Mouse (Mus musculus) hindbrain, postnatal 0 days (tissue): ENCODE data around the gene Jade1. TPM values are rescaled to one million over a fixed set of nuclear protein-coding genes. Genes with fewer than 3 reads are reported as not detected.

Experiments
- ATAC-seq: fragments of 200-750 bp; cut with Nextera tagmentation; 2 replicates; pipeline ENCODE4 v1.8.0; 2017; ENCODE audit warnings: mild to moderate bottlenecking, moderate TSS enrichment, moderate library complexity
- DNase-seq: peaks from one replicate; pipeline ENCODE4 v3.0.0-alpha.2; 2015; ENCODE audit warnings: low spot score
- H3K27ac ChIP-seq: fragments of 300-500 bp; sonication (generic); 2 replicates; pipeline ENCODE4 v1.5.1; 2014; ENCODE audit warnings: mild to moderate bottlenecking
- H3K27me3 ChIP-seq: fragments of 300-500 bp; sonication (generic); 2 replicates; pipeline ENCODE4 v1.6.1; 2014; ENCODE audit warnings: low read length, mixed read lengths; ENCODE audit not compliant: insufficient read depth
- H3K36me3 ChIP-seq: fragments of 300-500 bp; sonication (generic); 2 replicates; pipeline ENCODE4 v1.6.1; 2014; ENCODE audit warnings: low read length, mixed read lengths; ENCODE audit not compliant: insufficient read depth
- H3K4me1 ChIP-seq: fragments of 300-500 bp; sonication (generic); 2 replicates; pipeline ENCODE4 v1.6.1; 2014; ENCODE audit warnings: antibody characterized with exemption, low read length, mixed read lengths; ENCODE audit not compliant: insufficient read depth
- H3K4me2 ChIP-seq: fragments of 300-500 bp; sonication (generic); 2 replicates; pipeline ENCODE4 v1.6.1; 2014; ENCODE audit warnings: low read depth, mild to moderate bottlenecking, low read length, moderate library complexity, mixed read lengths
- H3K4me3 ChIP-seq: fragments of 300-500 bp; sonication (generic); 2 replicates; pipeline ENCODE4 v1.5.1; 2014; ENCODE audit warnings: low read length
- H3K9ac ChIP-seq: fragments of 300-500 bp; sonication (generic); replicated peaks from 2 replicates; pipeline ENCODE4 v1.6.1; 2014; ENCODE audit warnings: mild to moderate bottlenecking, low read length, moderate library complexity, mixed read lengths
- H3K9me3 ChIP-seq: fragments of 300-500 bp; sonication (generic); 2 replicates; pipeline ENCODE4 v1.6.1; 2016; ENCODE audit warnings: low read length, mixed read lengths
- CTCF ChIP-seq: IDR thresholded peaks from 2 replicates; pipeline ENCODE4 v1.5.1; 2016; ENCODE audit warnings: antibody characterized with exemption, control low read depth, low read depth
- WGBS: fragments of 180-500 bp; shearing (Covaris S2); extraction: QIAGEN DNeasy Blood & Tissue Kit; methylation state at CpG from one replicate; pipeline ENCODE4 v1.1.7; 2014; 5-methylcytosine and 5-hydroxymethylcytosine counted together
- polyA plus RNA-seq: library from polyadenylated mRNA; unstranded; fragments of >200 nt; fragmentation: Nextera tagmentation; extraction: Ambion mirVana; gene quantifications from 2 replicates; pipeline ENCODE4 v1.2.1, GENCODE M21; 2015
- total RNA-seq: library from RNA; depleted of rRNA; stranded (reverse); fragments of >200 nt; gene quantifications from 2 replicates; pipeline ENCODE4 v1.2.3, GENCODE M21; 2014

The Jade1 gene
- total and polyA plus RNA-seq, 2 experiments from 2014 or later = 18.0 to 33.4 TPM

DNA sequence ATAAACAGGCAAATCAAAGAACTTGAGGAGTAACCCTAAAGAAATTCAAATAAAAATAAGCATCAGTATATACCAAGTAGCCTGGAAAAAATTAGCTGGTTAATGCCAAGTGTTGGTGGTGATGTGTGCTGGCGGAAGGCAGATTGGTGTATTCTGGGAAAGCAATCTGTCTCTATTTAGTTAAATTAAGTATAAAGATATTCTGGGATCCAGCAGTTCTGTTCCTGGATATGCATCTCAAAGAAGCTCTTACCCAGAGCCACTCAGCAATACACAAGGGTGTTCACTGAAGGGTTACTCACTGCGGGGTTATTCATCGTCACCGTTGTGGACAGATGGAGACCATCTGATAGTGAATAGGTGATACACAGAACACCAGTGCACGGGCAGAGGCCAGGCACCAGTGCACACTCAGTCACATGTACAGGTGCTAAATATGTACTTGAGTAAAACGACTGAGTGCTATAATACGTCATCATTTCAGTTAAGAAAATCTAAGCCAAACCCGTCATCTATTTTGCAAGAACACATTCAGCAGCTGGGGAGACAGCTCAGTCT is 38.5 kb upstream of the Jade1 start:
- DNase-seq (no peak), ATAC-seq (no peak)
- H3K36me3 ChIP-seq = no peaks in the 10 kb centered on the region

DNA sequence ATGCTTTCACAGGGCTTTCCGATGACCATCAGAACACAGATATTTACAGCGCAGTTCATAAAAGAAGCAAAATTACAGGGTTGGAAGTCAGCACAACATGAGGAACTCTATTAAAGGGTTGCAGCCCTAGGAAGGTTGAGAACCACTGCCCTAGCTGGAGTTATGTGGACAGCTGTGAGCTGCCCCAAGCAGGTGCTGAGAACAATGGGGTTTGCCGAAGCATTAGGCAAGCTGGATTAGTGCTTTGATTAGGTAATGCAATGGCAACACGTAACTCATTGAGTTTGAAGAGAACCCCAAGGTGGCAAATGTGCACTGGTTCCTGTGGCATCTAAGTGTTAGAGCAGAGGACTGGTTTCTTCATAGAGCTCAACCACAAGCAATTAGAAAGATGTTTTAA is 34.6 kb upstream of the Jade1 start:
- no peaks in the 10 kb centered on the region for H3K27me3 ChIP-seq
- no peak overlapping the region for H3K27ac ChIP-seq
- no peaks in the 10 kb centered on the region for H3K4me1 ChIP-seq
- peaks cover 5% of the 10 kb centered on the region; the same call in 1 of the 2 replicates for H3K9me3 ChIP-seq
- no peak for DNase-seq
- 84% methylated on average over 4 of the region's 4 CpGs for WGBS
- no peak overlapping the region for H3K4me3 ChIP-seq
- no peak for TF ChIP-seq CTCF
- H3K4me2 ChIP-seq = no peak overlapping the region
- no peak overlapping the region for H3K9ac ChIP-seq
- no peaks in the 10 kb centered on the region for H3K36me3 ChIP-seq
- no peak for ATAC-seq

More for the DNA sequence above, 38.5 kb upstream of the Jade1 start:
- WGBS = 77% methylated on average over 8 of the region's 8 CpGs
- no peaks in the 10 kb centered on the region for H3K27me3 ChIP-seq
- no peak overlapping the region for H3K4me3 ChIP-seq
- H3K9ac ChIP-seq = no peak overlapping the region
- no peak overlapping the region for H3K27ac ChIP-seq
- no peaks in the 10 kb centered on the region for H3K4me1 ChIP-seq
- H3K9me3 ChIP-seq = no peaks in the 10 kb centered on the region
- no peak overlapping the region for H3K4me2 ChIP-seq
- no peak for TF ChIP-seq CTCF

DNA sequence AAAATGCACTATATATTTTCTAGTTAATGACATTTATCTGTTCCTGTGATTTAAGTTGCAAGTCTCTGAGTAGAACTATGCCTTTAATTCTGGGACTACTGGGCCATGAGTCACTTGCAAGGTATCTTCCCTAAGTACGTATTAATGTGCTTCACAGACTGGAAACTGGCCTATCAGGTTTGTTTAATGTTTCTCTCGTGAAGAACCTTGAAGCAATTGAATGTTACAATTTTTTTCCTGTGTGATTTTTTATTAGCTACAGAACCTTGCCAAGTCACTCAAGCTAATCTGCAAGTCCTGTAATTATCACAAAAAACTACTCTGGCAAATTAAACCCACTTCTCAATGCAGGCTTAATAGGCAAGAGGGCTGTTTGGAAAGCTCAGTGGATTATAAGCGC is 33.8 kb upstream of the Jade1 start:
- Histone ChIP-seq H3K27me3 (no peaks in the 10 kb centered on the region), H3K36me3 (no peaks in the 10 kb centered on the region), H3K9ac (no peak overlapping the region), H3K27ac (no peak overlapping the region), H3K4me2 (no peak overlapping the region), H3K4me3 (no peak overlapping the region), H3K9me3 (peaks cover 5% of the 10 kb centered on the region; the same call in 1 of the 2 replicates), H3K4me1 (no peaks in the 10 kb centered on the region)
- no peak for DNase-seq
- 68% methylated on average over 3 of the region's 3 CpGs for WGBS
- ATAC-seq = no peak
- no peak for TF ChIP-seq CTCF

DNA sequence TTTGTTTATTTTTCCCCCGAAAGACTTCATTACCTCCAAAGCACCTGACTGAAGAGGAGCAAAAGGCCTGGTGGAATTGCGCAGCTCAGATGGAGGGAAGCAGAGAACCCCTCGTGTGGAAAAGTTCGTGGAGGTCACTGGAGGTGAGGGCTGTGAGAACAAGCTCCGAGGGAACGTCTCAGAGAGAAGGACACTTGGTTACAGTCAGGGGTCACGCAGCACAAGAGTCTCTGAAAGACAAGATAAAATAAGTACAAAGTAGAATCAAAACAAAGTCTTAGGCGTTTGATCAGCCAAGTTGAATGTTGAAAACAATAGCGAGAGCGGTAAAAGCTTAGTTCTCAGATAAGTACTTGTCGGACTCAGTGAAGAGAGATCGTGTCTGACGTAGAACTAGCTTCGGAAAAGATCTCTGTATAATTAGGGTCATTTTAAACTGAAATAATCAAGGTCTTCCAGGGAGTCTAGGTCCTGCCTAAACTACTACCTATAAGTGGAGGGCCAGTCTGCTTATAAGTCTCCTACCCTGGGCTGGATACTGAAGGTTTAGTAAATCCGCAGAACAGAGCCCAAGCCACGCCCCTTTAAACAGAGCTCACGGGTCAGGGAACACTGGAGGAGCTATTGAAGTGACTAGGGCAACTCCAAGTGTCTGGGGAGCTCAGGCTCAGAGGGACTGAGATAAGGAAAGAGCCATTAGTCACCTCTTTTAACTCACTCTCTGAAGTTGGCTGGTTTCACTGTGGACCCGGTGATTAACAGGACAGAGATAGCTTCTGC is 33.1 kb upstream of the Jade1 start:
- H3K27me3 ChIP-seq = no peaks in the 10 kb centered on the region
- no peaks in the 10 kb centered on the region for H3K36me3 ChIP-seq
- H3K4me1 ChIP-seq = no peaks in the 10 kb centered on the region
- DNase-seq (no peak), ATAC-seq (no peak)
- 53% methylated on average over 18 of the region's 18 CpGs for WGBS
- H3K4me3 ChIP-seq = no peak overlapping the region
- H3K4me2 ChIP-seq = no peak overlapping the region
- peaks cover 5% of the 10 kb centered on the region; the same call in 1 of the 2 replicates for H3K9me3 ChIP-seq
- no peak for TF ChIP-seq CTCF
- no peak overlapping the region for H3K27ac ChIP-seq
- H3K9ac ChIP-seq = no peak overlapping the region

DNA sequence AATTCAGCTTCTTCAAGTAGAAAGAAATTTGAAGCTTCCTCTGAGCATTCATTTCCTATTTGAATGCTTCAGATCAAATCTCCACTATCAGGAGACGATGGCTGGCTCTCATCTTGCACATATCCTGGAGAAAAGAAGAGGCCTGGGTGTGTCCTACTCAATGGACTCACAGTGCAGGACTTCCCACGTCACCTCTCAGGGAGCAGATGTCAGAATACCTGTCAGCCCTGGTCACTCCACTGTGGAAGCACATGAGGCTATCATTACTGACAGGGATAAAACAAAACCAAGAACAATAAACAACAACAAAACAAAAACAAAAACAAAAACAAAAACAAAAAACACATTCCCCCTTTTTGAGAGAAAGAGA is 32.5 kb upstream of the Jade1 start:
- ATAC-seq (no peak), DNase-seq (no peak)
- Histone ChIP-seq H3K4me1 (no peaks in the 10 kb centered on the region), H3K4me3 (no peak overlapping the region), H3K27me3 (no peaks in the 10 kb centered on the region), H3K27ac (no peak overlapping the region), H3K9ac (no peak overlapping the region), H3K4me2 (no peak overlapping the region), H3K9me3 (peaks cover 5% of the 10 kb centered on the region; the same call in 1 of the 2 replicates), H3K36me3 (no peaks in the 10 kb centered on the region)
- WGBS = 60% methylated on average over 2 of the region's 2 CpGs
- no peak for TF ChIP-seq CTCF

DNA sequence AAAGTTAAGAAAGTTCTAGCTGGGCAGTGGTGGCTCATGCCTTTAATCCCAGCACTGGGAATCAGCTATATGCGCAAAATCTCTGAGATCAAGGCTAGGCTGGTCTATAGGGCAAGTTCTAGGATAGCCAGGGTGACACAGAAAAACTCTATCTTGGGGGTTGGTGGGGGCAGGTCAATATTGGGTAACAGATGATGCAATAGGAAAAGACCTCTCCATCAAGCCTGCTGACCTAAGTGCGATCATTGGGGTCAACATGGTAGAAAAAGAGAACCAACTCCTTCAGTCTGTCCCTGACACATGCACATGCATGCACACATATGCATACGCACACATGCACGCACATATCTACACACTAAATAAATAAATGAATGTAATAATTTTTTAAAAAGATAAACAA is 32.1 kb upstream of the Jade1 start:
- Histone ChIP-seq H3K27me3 (no peaks in the 10 kb centered on the region), H3K4me3 (no peak overlapping the region), H3K4me1 (no peaks in the 10 kb centered on the region), H3K36me3 (no peaks in the 10 kb centered on the region), H3K27ac (no peak overlapping the region), H3K9me3 (peaks cover 5% of the 10 kb centered on the region; the same call in 1 of the 2 replicates), H3K9ac (no peak overlapping the region), H3K4me2 (no peak overlapping the region)
- no peak for TF ChIP-seq CTCF
- ATAC-seq (no peak), DNase-seq (no peak)
- WGBS = 97% methylated on average over 4 of the region's 4 CpGs
